Mouse (Mus musculus) myocyte (in vitro differentiated cells): ENCODE results near the gene Ankrd36.
A peak's percentile ranks its signal among the peaks of the same experiment; 100 is the strongest.

ENCODE experiments used
- E2F4 ChIP-seq: IDR thresholded peaks from one replicate; pipeline ENCODE4 v1.6.1; 2011; ENCODE audit warnings: mild to moderate bottlenecking, control low read depth, moderate library complexity; ENCODE audit not compliant: insufficient read depth
- MAX ChIP-seq: IDR thresholded peaks from one replicate; pipeline ENCODE4 v1.6.1; 2011; ENCODE audit warnings: low read depth, mild to moderate bottlenecking, control low read depth
- MYOD1 ChIP-seq, 3 experiments: IDR thresholded peaks; one replicate each; pipeline ENCODE4 v1.6.1; 2011; ENCODE audit warnings: control low read depth in 2 of 3, low read depth in 2 of 3, mild to moderate bottlenecking in 2 of 3, moderate library complexity in 1 of 3; ENCODE audit not compliant: insufficient read length in 2 of 3, control insufficient read depth in 1 of 3
- POLR2A ChIP-seq: IDR thresholded peaks from one replicate; pipeline ENCODE4 v1.6.1; 2011; ENCODE audit warnings: low read depth, mild to moderate bottlenecking, control low read depth, moderate library complexity; ENCODE audit not compliant: insufficient read length
- POLR2AphosphoS2 ChIP-seq: IDR thresholded peaks from one replicate; pipeline ENCODE4 v1.6.1; 2011; ENCODE audit warnings: low read depth, control low read depth; ENCODE audit not compliant: insufficient read length
- REST ChIP-seq: IDR thresholded peaks from one replicate; pipeline ENCODE4 v1.6.1; 2011; ENCODE audit warnings: mild to moderate bottlenecking, control low read depth, moderate library complexity; ENCODE audit not compliant: insufficient read depth, insufficient read length

- TF ChIP-seq POLR2AphosphoS2: no peak
- TF ChIP-seq POLR2A: peak; percentile 21
- TF ChIP-seq MYOD1 (IDR thresholded peaks at IDR 0.05; ENCODE audit: control insufficient read depth in 1 of 3, insufficient read length in 2 of 3, low read depth in 2 of 3): peak; percentile 58 to 98 (median 96)
- TF ChIP-seq MAX: no peak
- no peak for TF ChIP-seq REST
- no peak for TF ChIP-seq E2F4
These were observed 162.9 kb downstream of the Ankrd36 start for GRCm38 (mm10) chr11:5732401-5732800.
